Comparison of ENCODE assay signal across 9 mouse cellular contexts in the genomic region with DNA sequence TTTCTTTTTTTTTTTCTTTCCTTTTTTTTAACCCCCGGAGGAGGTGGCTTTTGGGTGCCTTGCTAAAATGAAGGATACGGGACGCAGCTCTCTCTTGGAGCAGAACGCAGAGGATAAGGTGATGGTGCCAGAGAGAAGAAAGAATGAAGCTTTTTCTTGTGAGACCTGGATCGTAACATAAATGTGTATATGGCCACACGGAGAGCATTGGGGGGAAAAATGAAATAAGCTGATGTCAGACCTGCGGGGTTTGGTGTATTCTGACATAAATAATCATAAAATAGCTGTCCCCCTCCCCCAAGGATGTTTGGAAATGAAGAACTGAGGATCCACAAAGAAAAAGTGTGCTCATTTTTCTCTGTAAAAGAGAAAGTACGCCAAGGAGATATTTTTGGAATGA.
DNase-seq lines count a peak whose midpoint lies in the region; ATAC-seq and TF ChIP-seq lines count a peak whose summit lies in the region.
"Had no signal": no experiment of that assay in that cellular context is flagged by ENCODE, and none has a peak within 500 bp of the region (broad histone marks: within the 10 kb centered on the region; RNA-seq: fewer than 3 reads in every experiment).

No protein-coding gene starts in this region.

- no peaks in the 10 kb centered on the region for H3K9me3 ChIP-seq in forebrain, embryonic 12.5 days
- no peaks in the 10 kb centered on the region for H3K9me3 ChIP-seq in limb, embryonic 12.5 days

- no peaks in the 10 kb centered on the region for H3K4me1 ChIP-seq in lung, adult 2 months (ENCODE audit: control insufficient read depth, insufficient read depth, low read length)
- H3K4me1 ChIP-seq in forebrain, embryonic 12.5 days = 0 out of 2 replicates have a peak, but pooled peaks cover 7% of the 10 kb centered on the region
- H3K4me1 ChIP-seq in limb, embryonic 12.5 days (replicated peaks) = peaks cover 6% of the 10 kb centered on the region; the same call in 1 of the 2 replicates
- H3K4me1 ChIP-seq in olfactory bulb, adult 2 months (ENCODE audit: control insufficient read depth, insufficient read depth, low read length) = no peaks in the 10 kb centered on the region

- WGBS in lung, adult 2 months = 9% methylated on average over 8 of the region's 8 CpGs
- 3% methylated on average over 8 of the region's 8 CpGs for WGBS in forebrain, embryonic 12.5 days
- 9% methylated on average over 8 of the region's 8 CpGs for WGBS in limb, embryonic 12.5 days
- 3% methylated on average over 8 of the region's 8 CpGs for WGBS in olfactory bulb, adult 2 months

- H3K36me3 ChIP-seq in forebrain, embryonic 12.5 days (replicated peaks) = no peaks in the 10 kb centered on the region
- H3K36me3 ChIP-seq in limb, embryonic 12.5 days = no peaks in the 10 kb centered on the region

- H3K27me3 ChIP-seq in forebrain, embryonic 12.5 days = 0 out of 2 replicates have a peak, but pooled peaks cover 4% of the 10 kb centered on the region
- peaks cover 11% of the 10 kb centered on the region for H3K27me3 ChIP-seq in limb, embryonic 12.5 days

- DNase-seq in lung, adult 2 months = no peak
- no peak for DNase-seq in lung, postnatal 10 days
- no peak for DNase-seq in adrenal gland, postnatal 14 days
- DNase-seq in MN1 (ENCODE audit: low spot score) = no peak

- TF ChIP-seq POLR2A in lung, adult 2 months (IDR thresholded peaks at IDR 0.05; ENCODE audit: borderline replicate concordance, extremely low read depth, low read depth, low read length) = no peak
- no peak for TF ChIP-seq POLR2A in olfactory bulb, adult 2 months (IDR thresholded peaks at IDR 0.05; ENCODE audit: insufficient read depth, low read depth, low read length)

- TF ChIP-seq CTCF in lung, adult 2 months (IDR thresholded peaks at IDR 0.05; ENCODE audit: insufficient read depth, low read length) = no peak
- no peak for TF ChIP-seq CTCF in olfactory bulb, adult 2 months (IDR thresholded peaks at IDR 0.05; ENCODE audit: insufficient read depth, low read depth, low read length)

- no peak for ATAC-seq in forebrain, embryonic 12.5 days (ENCODE audit: low FRiP score)
- no peak for ATAC-seq in limb, embryonic 12.5 days (ENCODE audit: insufficient number of reproducible peaks, insufficient read depth, low FRiP score, low TSS enrichment, low read depth)
- ATAC-seq in inflammation-experienced regulatory T-cells, adult 6 months = no peak

- peak overlapping the region; percentile 72 for H3K4me2 ChIP-seq in forebrain, embryonic 12.5 days
- peak overlapping the region; percentile 76 for H3K4me2 ChIP-seq in limb, embryonic 12.5 days

- peak overlapping the region; percentile 5 for H3K4me3 ChIP-seq in lung, adult 2 months (replicated peaks; ENCODE audit: extremely low read depth, low read depth, low read length)
- H3K4me3 ChIP-seq in forebrain, embryonic 12.5 days (replicated peaks) = peak overlapping the region; percentile 52
- H3K4me3 ChIP-seq in limb, embryonic 12.5 days (replicated peaks) = peak overlapping the region; percentile 46
- peak overlapping the region; percentile 83 for H3K4me3 ChIP-seq in olfactory bulb, adult 2 months (ENCODE audit: insufficient read depth, low read depth, low read length)
- H3K4me3 ChIP-seq: erythroblast, embryonic 14.5 days had no signal

- peak overlapping the region; percentile 89; the same call in 1 of the 2 replicates for H3K27ac ChIP-seq in forebrain, embryonic 12.5 days
- no peak overlapping the region for H3K27ac ChIP-seq in limb, embryonic 12.5 days
- peak overlapping the region; percentile 79 for H3K27ac ChIP-seq in olfactory bulb, adult 2 months (ENCODE audit: insufficient read depth, low read depth, low read length)

- peak overlapping the region; percentile 21; the same call in 1 of the 2 replicates for H3K9ac ChIP-seq in forebrain, embryonic 12.5 days
- H3K9ac ChIP-seq in limb, embryonic 12.5 days (replicated peaks) = no peak overlapping the region

Comparison
In these comparisons a context has a peak if more than half of its experiments do, and no peak if none do; other contexts are left out.
1. H3K4me3 ChIP-seq: peak in every context shown above with its lines; median percentile 83 in olfactory bulb, adult 2 months; 52 in forebrain, embryonic 12.5 days; 46 in limb, embryonic 12.5 days; 5 in lung, adult 2 months.